Mouse (Mus musculus) liver, embryonic 14.5 days (tissue): ENCODE measurements around the gene Acap3.

Source experiments
- CTCF ChIP-seq: IDR thresholded peaks from 2 replicates; pipeline ENCODE4 v1.5.1; 2016; ENCODE audit warnings: antibody characterized with exemption, low read depth, control low read depth
- EP300 ChIP-seq: IDR thresholded peaks from 2 replicates; pipeline ENCODE4 v1.6.1; 2016; ENCODE audit warnings: antibody characterized with exemption, low read depth

- TF ChIP-seq EP300 (no peak), CTCF (no peak)
These were observed 1.0 kb downstream of the Acap3 start for GRCm38 (mm10) chr4:155892438-155893211.
